Mouse (Mus musculus): ENCODE measurements around the gene Mxi1. TPM values are rescaled to one million over a fixed set of nuclear protein-coding genes. Genes with fewer than 3 reads are reported as not detected.

The Mxi1 gene
- total and polyA plus RNA-seq, 3 experiments = 10.6 to 19.9 (median 18.9) TPM

- no peak overlapping the region for H3K4me3 ChIP-seq (replicated peaks in 1 of 3; ENCODE audit: low read depth in 2 of 3, low read length in 2 of 3, poor library complexity in 1 of 3)
- H3K27me3 ChIP-seq (replicated peaks) = no peaks in the 10 kb centered on the region
- no peak overlapping the region for H3K27ac ChIP-seq (ENCODE audit: insufficient read depth, low read depth)
- H3K9ac ChIP-seq (ENCODE audit: insufficient read depth, low read depth) = no peak overlapping the region
- dilution Hi-C loops (cut with MboI; ENCODE audit: extremely low pct_ligation_motif_present, extremely low pct_unique_long_range_greater_than_20kb, low sequenced_read_pairs) (no loop called here), in situ Hi-C loops (cut with MboI; ENCODE audit: low pct_ligation_motif_present, low pct_unique_long_range_greater_than_20kb, low sequenced_read_pairs) (loop anchor here (25.0 kb wide), 1 partner anchor 326 kb away; the partner anchor contains the start of gene Nutf2-ps1)
- peaks cover 3% of the 10 kb centered on the region for H3K9me3 ChIP-seq (replicated peaks; ENCODE audit: low read length)
- H3K4me1 ChIP-seq (ENCODE audit: control insufficient read depth in 1 of 2, insufficient read depth in 2 of 2) = peaks cover 4 to 37% of the 10 kb centered on the region in 2 experiments; a peak in 3 of 4 replicates
- H3K79me2 ChIP-seq (replicated peaks; ENCODE audit: control insufficient read depth, extremely low read depth, insufficient read depth, poor library complexity, severe bottlenecking) = no peaks in the 10 kb centered on the region
- H3K4me2 ChIP-seq (ENCODE audit: insufficient read depth, low read depth, poor library complexity, severe bottlenecking) = no peak overlapping the region
- DNase-seq (ENCODE audit: extremely low read depth) = no peak
- H3K36me3 ChIP-seq (replicated peaks in 1 of 2; ENCODE audit: control insufficient read depth in 1 of 2, insufficient read depth in 1 of 2, low read length in 1 of 2) = no peaks in the 10 kb centered on the region
- TF ChIP-seq MAZ (IDR thresholded peaks at IDR 0.05; ENCODE audit: low read depth, low read length) (no peak), MYC (IDR thresholded peaks at IDR 0.05; ENCODE audit: low read depth, low read length) (no peak)
Observed at GRCm38 (mm10) chr19:53260828-53261227, 49.5 kb upstream of the Mxi1 start.

- dilution Hi-C loops (cut with MboI; ENCODE audit: extremely low pct_ligation_motif_present, extremely low pct_unique_long_range_greater_than_20kb, low sequenced_read_pairs) (no loop called here), in situ Hi-C loops (cut with MboI; ENCODE audit: low pct_ligation_motif_present, low pct_unique_long_range_greater_than_20kb, low sequenced_read_pairs) (loop anchor here (25.0 kb wide), 1 partner anchor 325 kb away; the partner anchor contains the start of gene Nutf2-ps1)
- H3K9ac ChIP-seq (ENCODE audit: insufficient read depth, low read depth) = no peak overlapping the region
- H3K4me2 ChIP-seq (ENCODE audit: insufficient read depth, low read depth, poor library complexity, severe bottlenecking) = no peak overlapping the region
- DNase-seq (ENCODE audit: extremely low read depth) = no peak
- H3K9me3 ChIP-seq (replicated peaks; ENCODE audit: low read length) = no peaks in the 10 kb centered on the region
- TF ChIP-seq MAZ (IDR thresholded peaks at IDR 0.05; ENCODE audit: low read depth, low read length) (no peak), ETS1 (conservative IDR thresholded peaks at IDR 0.05; ENCODE audit: low read depth, low read length) (no peak), E2F4 (IDR thresholded peaks at IDR 0.05; ENCODE audit: insufficient replicate concordance, low read depth, low read length) (no peak), RAD21 (IDR thresholded peaks at IDR 0.05; ENCODE audit: low read depth, low read length) (no peak), ELF1 (IDR thresholded peaks at IDR 0.05; ENCODE audit: low read depth, low read length) (no peak), CHD1 (IDR thresholded peaks at IDR 0.05; ENCODE audit: low read depth, low read length) (no peak), MEF2A (IDR thresholded peaks at IDR 0.05; ENCODE audit: borderline replicate concordance, low read depth, low read length) (no peak), HCFC1 (IDR thresholded peaks at IDR 0.05; ENCODE audit: low read depth, low read length) (no peak), JUN (IDR thresholded peaks at IDR 0.05; ENCODE audit: insufficient read depth, low read depth, low read length) (no peak)
- no peaks in the 10 kb centered on the region for H3K36me3 ChIP-seq (replicated peaks in 1 of 2; ENCODE audit: control insufficient read depth in 1 of 2, insufficient read depth in 1 of 2, low read length in 1 of 2)
- H3K4me3 ChIP-seq (replicated peaks in 1 of 3; ENCODE audit: low read depth in 2 of 3, low read length in 2 of 3, poor library complexity in 1 of 3) = no peak overlapping the region
- H3K4me1 ChIP-seq (ENCODE audit: control insufficient read depth in 1 of 2, insufficient read depth in 2 of 2) = peaks cover 4 to 36% of the 10 kb centered on the region in 2 experiments; a peak in 3 of 4 replicates
- H3K79me2 ChIP-seq (replicated peaks; ENCODE audit: control insufficient read depth, extremely low read depth, insufficient read depth, poor library complexity, severe bottlenecking) = no peaks in the 10 kb centered on the region
- H3K27ac ChIP-seq (ENCODE audit: insufficient read depth, low read depth) = no peak overlapping the region
- H3K27me3 ChIP-seq (replicated peaks) = no peaks in the 10 kb centered on the region
Observed at GRCm38 (mm10) chr19:53262061-53262460, 48.3 kb upstream of the Mxi1 start.

All from CH12.LX (cell line).